9 mouse cellular contexts compared by ENCODE assay signal in the genomic region with DNA sequence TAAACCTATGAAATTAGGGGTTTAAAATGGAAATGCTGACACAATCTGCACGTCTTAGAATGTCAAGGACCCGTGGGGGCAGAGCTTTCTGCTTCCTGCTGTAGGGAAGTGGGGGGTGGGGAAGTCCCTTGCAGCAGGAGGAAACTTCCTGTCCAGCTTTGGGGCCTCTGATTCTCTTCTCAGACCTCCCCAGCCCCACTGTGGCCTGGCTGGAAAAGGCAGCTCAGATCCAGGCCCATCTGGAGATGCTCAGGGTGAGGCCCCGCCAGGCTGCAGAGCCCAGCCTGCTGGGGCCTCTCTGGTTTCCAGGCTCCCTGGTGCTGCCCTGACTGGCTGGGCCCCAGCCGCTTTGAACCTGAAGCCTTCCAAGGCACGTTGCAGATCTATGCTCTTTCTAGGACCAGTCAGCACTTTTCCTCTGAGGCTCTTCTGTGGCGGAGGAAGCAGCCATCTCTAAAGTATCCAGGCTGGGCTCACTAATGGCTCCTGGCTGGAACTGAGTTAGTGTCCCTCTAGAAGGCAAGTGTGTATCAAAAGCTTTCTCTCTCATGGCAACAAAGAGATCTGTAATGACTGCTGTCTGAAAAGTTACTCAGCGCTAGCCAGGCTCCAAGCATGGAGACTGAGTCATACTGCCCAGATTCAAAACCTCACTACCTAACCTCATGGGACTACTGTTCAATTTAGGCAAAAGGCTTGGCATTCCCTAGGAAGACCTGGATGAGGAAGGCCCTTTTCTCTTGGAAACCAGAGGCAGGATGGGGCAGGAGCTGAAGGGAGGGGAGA. TPM values are rescaled to one million over a fixed set of nuclear protein-coding genes. Genes with fewer than 3 reads are reported as not detected.
DNase-seq lines count a peak whose midpoint lies in the region; ATAC-seq and TF ChIP-seq lines count a peak whose summit lies in the region.
"Had no signal": no experiment of that assay in that cellular context is flagged by ENCODE, and none has a peak within 500 bp of the region (broad histone marks: within the 10 kb centered on the region; RNA-seq: fewer than 3 reads in every experiment).

No protein-coding gene starts in this region.

- H3K36me3 ChIP-seq in midbrain, embryonic 11.5 days (ENCODE audit: control insufficient read depth, insufficient read depth, low read length), result no peaks in the 10 kb centered on the region
- H3K36me3 ChIP-seq in midbrain, embryonic 16.5 days (ENCODE audit: control insufficient read depth, insufficient read depth, low read length), result no peaks in the 10 kb centered on the region
- H3K36me3 ChIP-seq in forebrain, postnatal 0 days (ENCODE audit: insufficient read depth), result no peaks in the 10 kb centered on the region
- H3K36me3 ChIP-seq: hindbrain, embryonic 15.5 days had no signal

- H3K27ac ChIP-seq in midbrain, embryonic 11.5 days (ENCODE audit: low read depth, low read length), result no peak overlapping the region
- H3K27ac ChIP-seq in midbrain, embryonic 16.5 days (ENCODE audit: low read length), result no peak overlapping the region
- H3K27ac ChIP-seq in forebrain, postnatal 0 days (ENCODE audit: low read depth, low read length), result no peak overlapping the region
- H3K27ac ChIP-seq: hindbrain, embryonic 15.5 days had no signal

- no peak overlapping the region for H3K4me2 ChIP-seq in midbrain, embryonic 11.5 days
- no peak overlapping the region for H3K4me2 ChIP-seq in midbrain, embryonic 16.5 days (ENCODE audit: low read length)
- H3K4me2 ChIP-seq in forebrain, postnatal 0 days (ENCODE audit: low read depth), result no peak overlapping the region
- H3K4me2 ChIP-seq: hindbrain, embryonic 15.5 days had no signal

- peak; percentile 54 for DNase-seq in adrenal gland, postnatal 14 days
- no peak for DNase-seq in adrenal gland, adult 18-20 months (ENCODE audit: low spot score in 2 of 2)
- DNase-seq in midbrain, embryonic 11.5 days (ENCODE audit: low spot score, missing footprints), result no peak
- peak; percentile 29 for DNase-seq in kidney, postnatal 14 days
- DNase-seq in cerebellum, postnatal 10 days, result no peak
- DNase-seq in forebrain, postnatal 0 days, result no peak

- no peak for TF ChIP-seq CTCF in forebrain, postnatal 0 days (IDR thresholded peaks at IDR 0.05; ENCODE audit: low read depth)

- H3K9me3 ChIP-seq in midbrain, embryonic 11.5 days (ENCODE audit: control insufficient read depth, low read length), result no peaks in the 10 kb centered on the region
- H3K9me3 ChIP-seq in midbrain, embryonic 16.5 days (replicated peaks; ENCODE audit: control insufficient read depth, low read length, poor library complexity, severe bottlenecking), result no peaks in the 10 kb centered on the region
- H3K9me3 ChIP-seq in forebrain, postnatal 0 days (ENCODE audit: low read length), result no peaks in the 10 kb centered on the region
- H3K9me3 ChIP-seq: hindbrain, embryonic 15.5 days had no signal

- H3K4me3 ChIP-seq in midbrain, embryonic 11.5 days (ENCODE audit: low read depth, low read length), result no peak overlapping the region
- no peak overlapping the region for H3K4me3 ChIP-seq in midbrain, embryonic 16.5 days (ENCODE audit: low read depth, low read length)
- no peak overlapping the region for H3K4me3 ChIP-seq in forebrain, postnatal 0 days (ENCODE audit: low read depth, low read length)
- H3K4me3 ChIP-seq: hindbrain, embryonic 15.5 days had no signal

- WGBS in midbrain, embryonic 11.5 days, result 46% methylated on average over 7 of the region's 7 CpGs
- WGBS in midbrain, embryonic 16.5 days, result 50% methylated on average over 7 of the region's 7 CpGs
- WGBS in forebrain, postnatal 0 days, result 45% methylated on average over 7 of the region's 7 CpGs

- no peaks in the 10 kb centered on the region for H3K27me3 ChIP-seq in midbrain, embryonic 11.5 days (ENCODE audit: control insufficient read depth, insufficient read depth, low read length)
- no peaks in the 10 kb centered on the region for H3K27me3 ChIP-seq in midbrain, embryonic 16.5 days (ENCODE audit: control insufficient read depth, insufficient read depth, low read depth, low read length)
- no peaks in the 10 kb centered on the region for H3K27me3 ChIP-seq in forebrain, postnatal 0 days (ENCODE audit: insufficient read depth, low read length)
- H3K27me3 ChIP-seq: hindbrain, embryonic 15.5 days had no signal

- ATAC-seq in midbrain, embryonic 11.5 days (ENCODE audit: low FRiP score), result no peak
- no peak for ATAC-seq in midbrain, embryonic 16.5 days
- ATAC-seq in cerebellum, adult (ENCODE audit: insufficient number of reproducible peaks, low FRiP score, low TSS enrichment), result no peak
- no peak for ATAC-seq in forebrain, postnatal 0 days

- H3K4me1 ChIP-seq in midbrain, embryonic 11.5 days (ENCODE audit: control insufficient read depth, insufficient read depth, low read length), result no peaks in the 10 kb centered on the region
- no peaks in the 10 kb centered on the region for H3K4me1 ChIP-seq in midbrain, embryonic 16.5 days (ENCODE audit: control insufficient read depth, insufficient read depth, low read length)
- no peaks in the 10 kb centered on the region for H3K4me1 ChIP-seq in forebrain, postnatal 0 days (ENCODE audit: insufficient read depth)
- H3K4me1 ChIP-seq: hindbrain, embryonic 15.5 days had no signal

- 0 out of 2 replicates have a peak overlapping the region, but pooled peaks have one; percentile 14 for H3K9ac ChIP-seq in midbrain, embryonic 11.5 days (ENCODE audit: low read length)
- no peak overlapping the region for H3K9ac ChIP-seq in midbrain, embryonic 16.5 days (ENCODE audit: low read depth, low read length)
- no peak overlapping the region for H3K9ac ChIP-seq in forebrain, postnatal 0 days
- H3K9ac ChIP-seq: hindbrain, embryonic 15.5 days had no signal

RNA-seq across cellular contexts. Expression of a gene that starts 55.8 kb away (rescaled TPM):
- not detected in 2 replicates for total RNA-seq in adrenal gland, postnatal 14 days (2021)
- total RNA-seq in adrenal gland, adult 18-20 months (2021), result not detected
- 0.04 and 0.19 TPM in 2 replicates for polyA plus RNA-seq in midbrain, embryonic 11.5 days (2014; fragmentation: Nextera tagmentation; extraction: Ambion mirVana)
- polyA plus RNA-seq in midbrain, embryonic 16.5 days (2015; fragmentation: Nextera tagmentation; extraction: Ambion mirVana), result 0.17 and 0.43 TPM in 2 replicates
- 0.15 and 0.33 TPM in 2 replicates for total RNA-seq in forebrain, postnatal 0 days (2014; rRNA removed)
- polyA plus RNA-seq in forebrain, postnatal 0 days (2015; fragmentation: Nextera tagmentation; extraction: Ambion mirVana), result 0.19 TPM in 2 replicates

Comparison
In these comparisons a context has a peak if more than half of its experiments do, and no peak if none do; other contexts are left out.
1. DNase-seq: peak in adrenal gland, postnatal 14 days (single experiment) and kidney, postnatal 14 days (single experiment); none in adrenal gland, adult 18-20 months (0 of 2), midbrain, embryonic 11.5 days (single experiment), cerebellum, postnatal 10 days (0 of 2) and forebrain, postnatal 0 days (single experiment).